Mouse (Mus musculus): ENCODE measurements around the gene Palm2.
"Not testable (repeated sequence)": the region's sequence is repeated elsewhere in the genome, so short reads cannot be mapped to it uniquely, and the experiment has no call there.

Gene Palm2

GRCm38 (mm10) chr4:57433941-57434704, at the start of gene Palm2:
Palm2 (plus strand) TSS chr4:57434247.
- peak; percentile 72 for DNase-seq (ENCODE audit: extremely low spot score)

GRCm38 (mm10) chr4:57384355-57384754, 49.7 kb upstream of the Palm2 start:
- no peak for DNase-seq (ENCODE audit: extremely low spot score)

GRCm38 (mm10) chr4:57391103-57391502, 42.9 kb upstream of the Palm2 start:
- DNase-seq (ENCODE audit: extremely low spot score) = no peak

- no peak for DNase-seq (ENCODE audit: extremely low spot score)
Observed at GRCm38 (mm10) chr4:57396414-57396813, 37.6 kb upstream of the Palm2 start.

GRCm38 (mm10) chr4:57412385-57412784, 21.7 kb upstream of the Palm2 start:
- DNase-seq (ENCODE audit: extremely low spot score) = not testable (repeated sequence)

- DNase-seq (ENCODE audit: extremely low spot score) = peak; percentile 9
Observed at GRCm38 (mm10) chr4:57413016-57413415, 21.0 kb upstream of the Palm2 start.

GRCm38 (mm10) chr4:57413670-57414069, 20.4 kb upstream of the Palm2 start:
- DNase-seq (ENCODE audit: extremely low spot score) = not testable (repeated sequence)

GRCm38 (mm10) chr4:57424011-57424410, 10.0 kb upstream of the Palm2 start:
- no peak for DNase-seq (ENCODE audit: extremely low spot score)

GRCm38 (mm10) chr4:57428317-57428716, 5.7 kb upstream of the Palm2 start:
- no peak for DNase-seq (ENCODE audit: extremely low spot score)

- no peak for DNase-seq (ENCODE audit: extremely low spot score)
Observed at GRCm38 (mm10) chr4:57434705-57435360, 786 bp downstream of the Palm2 start.

- no peak for DNase-seq (ENCODE audit: extremely low spot score)
Observed at GRCm38 (mm10) chr4:57436286-57436685, 2.2 kb downstream of the Palm2 start.

- no peak for DNase-seq (ENCODE audit: extremely low spot score)
Observed at GRCm38 (mm10) chr4:57446082-57446481, 12.0 kb downstream of the Palm2 start.

- no peak for DNase-seq (ENCODE audit: extremely low spot score)
Observed at GRCm38 (mm10) chr4:57446854-57447444, 12.9 kb downstream of the Palm2 start.

- peak; percentile 57 for DNase-seq (ENCODE audit: extremely low spot score)
Observed at GRCm38 (mm10) chr4:57451896-57452295, 17.8 kb downstream of the Palm2 start.

- no peak for DNase-seq (ENCODE audit: extremely low spot score)
Observed at GRCm38 (mm10) chr4:57452661-57453060, 18.6 kb downstream of the Palm2 start.

GRCm38 (mm10) chr4:57462378-57462777, 28.3 kb downstream of the Palm2 start:
- DNase-seq (ENCODE audit: extremely low spot score) = peak; percentile 17

GRCm38 (mm10) chr4:57482435-57482834, 48.4 kb downstream of the Palm2 start:
- DNase-seq (ENCODE audit: extremely low spot score) = no peak

GRCm38 (mm10) chr4:57486392-57486791, 52.3 kb downstream of the Palm2 start:
- DNase-seq (ENCODE audit: extremely low spot score) = no peak

- no peak for DNase-seq (ENCODE audit: extremely low spot score)
Observed at GRCm38 (mm10) chr4:57489887-57490286, 55.8 kb downstream of the Palm2 start.

- no peak for DNase-seq (ENCODE audit: extremely low spot score)
Observed at GRCm38 (mm10) chr4:57504792-57505191, 70.7 kb downstream of the Palm2 start.

GRCm38 (mm10) chr4:57510576-57510975, 76.5 kb downstream of the Palm2 start:
- no peak for DNase-seq (ENCODE audit: extremely low spot score)

- DNase-seq (ENCODE audit: extremely low spot score) = no peak
Observed at GRCm38 (mm10) chr4:57511734-57512133, 77.7 kb downstream of the Palm2 start.
